Mouse (Mus musculus) adrenal gland, postnatal 4 days (tissue): ENCODE data around the gene A830031A19Rik. TPM values are rescaled to one million over a fixed set of nuclear protein-coding genes. Genes with fewer than 3 reads are reported as not detected.

Experiments used
- DNase-seq, 2 experiments: peaks; one replicate each; pipeline ENCODE4 v3.0.0; 2021 to 2022; ENCODE audit warnings: low spot score in 2 of 2, mixed read lengths in 2 of 2
- total RNA-seq, 2 experiments: library from RNA; stranded (reverse); gene quantifications; 2 replicates each; pipeline ENCODE4 v1.2.3; 2021

The A830031A19Rik gene
- total RNA-seq, 2 experiments from 2014 or later = not detected

DNA sequence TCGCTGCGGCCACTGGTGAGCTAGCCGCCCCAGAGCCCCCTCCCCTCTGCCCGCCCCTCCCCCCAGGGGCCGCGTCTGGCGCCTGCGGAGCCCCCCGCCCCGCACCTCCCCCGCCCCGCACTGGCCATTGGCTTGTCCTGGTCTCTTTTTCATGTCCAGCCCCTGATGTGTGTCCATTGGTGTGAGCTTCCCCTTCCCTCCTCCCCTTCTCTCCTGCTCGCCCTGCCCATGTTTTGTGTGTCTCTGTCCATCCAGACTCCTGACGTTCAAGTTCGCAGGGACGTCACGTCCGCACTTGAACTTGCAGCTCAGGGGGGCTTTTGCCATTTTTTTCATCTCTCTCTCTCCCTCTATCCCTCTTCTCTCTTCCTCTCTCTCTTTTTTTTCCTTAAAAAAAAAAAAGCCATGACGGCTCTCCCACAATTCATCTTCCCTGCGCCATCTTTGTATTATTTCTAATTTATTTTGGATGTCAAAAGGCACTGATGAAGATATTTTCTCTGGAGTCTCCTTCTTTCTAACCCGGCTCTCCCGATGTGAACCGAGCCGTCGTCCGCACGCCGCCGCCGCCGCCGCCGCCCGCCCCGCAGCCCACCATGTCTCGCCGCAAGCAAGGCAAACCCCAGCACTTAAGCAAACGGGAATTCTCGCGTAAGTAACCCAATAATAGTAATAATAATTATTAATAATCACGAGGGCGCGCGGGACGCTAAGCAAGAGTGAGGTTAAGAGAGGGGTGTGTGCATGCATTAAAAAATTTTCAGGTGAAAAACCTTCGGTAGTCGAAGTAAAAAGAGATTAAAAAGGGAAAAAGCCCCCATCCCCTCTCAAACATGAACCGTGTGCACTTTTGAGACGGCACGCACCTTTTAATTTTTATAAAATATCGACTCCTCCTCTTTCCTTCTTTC lies 3.2 kb upstream of the A830031A19Rik start, which contains the start of gene Bcl11a:
Gene Bcl11a (plus strand): TSS at position 262 of the 911 bp plus-strand sequence.
- DNase-seq = peak in 1 of 2 experiments; percentile 34

GRCm38 (mm10) chr11:24076821-24077730 lies 2.2 kb upstream of the A830031A19Rik start:
- peak in 1 of 2 experiments; percentile 30 for DNase-seq

DNA sequence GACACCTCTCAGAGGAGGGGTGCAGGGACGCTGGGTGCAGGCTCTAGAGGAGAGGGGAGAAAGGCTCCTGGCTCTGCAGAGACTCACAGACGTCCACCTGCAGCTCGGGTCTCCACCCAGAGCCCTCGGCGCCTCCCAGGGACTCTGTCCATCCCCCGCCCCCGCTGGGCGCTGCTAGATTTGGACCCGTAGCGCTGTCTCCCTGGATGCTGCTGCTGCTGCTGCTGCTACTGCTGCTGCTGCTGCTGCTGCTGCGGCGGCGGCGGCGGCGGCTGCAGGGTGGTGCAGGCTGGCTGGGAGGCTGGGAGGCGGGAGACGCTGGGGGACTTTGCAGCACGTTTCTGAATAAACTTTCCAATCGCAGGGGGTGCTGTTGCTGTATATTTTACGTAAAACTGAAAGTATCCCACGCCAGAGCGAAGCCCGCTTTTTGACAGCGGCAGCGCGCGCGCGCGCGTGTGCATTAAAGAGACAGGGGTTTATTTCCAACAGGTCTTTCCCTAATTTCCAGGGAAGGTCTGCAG lies 1.3 kb upstream of the A830031A19Rik start:
- peak; percentile 18 to 40 for DNase-seq

GRCm38 (mm10) chr11:24075486-24076126 lies 752 bp upstream of the A830031A19Rik start:
- no peak for DNase-seq

DNA sequence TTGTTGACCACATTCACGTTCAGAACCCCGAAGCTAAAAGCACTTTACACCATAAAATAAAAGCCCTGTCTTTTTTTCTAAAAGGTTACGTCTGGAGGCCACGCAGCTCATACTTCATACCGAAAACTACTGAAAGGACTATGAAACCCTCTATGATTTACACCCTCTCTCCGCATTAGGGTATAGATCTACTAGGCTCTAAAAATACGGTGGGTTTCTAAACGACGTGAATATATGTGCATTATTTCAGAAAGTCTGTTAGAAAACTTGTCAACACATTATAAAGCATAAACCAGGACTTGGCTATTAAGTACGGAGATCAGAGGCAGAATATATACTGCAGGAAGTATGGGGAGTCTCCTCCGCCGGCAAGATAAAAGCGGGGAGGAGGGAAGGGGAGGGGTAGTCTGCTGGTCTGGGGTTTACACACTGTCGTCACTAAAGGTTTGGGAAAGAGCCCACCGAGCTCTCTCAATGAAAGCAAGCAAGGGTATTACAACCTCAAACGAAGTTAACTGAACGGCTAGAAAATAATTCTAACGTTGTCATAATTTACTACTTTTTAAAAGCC lies 748 bp downstream of the A830031A19Rik start:
- DNase-seq = no peak

GRCm38 (mm10) chr11:24065313-24065712 lies 9.5 kb downstream of the A830031A19Rik start:
- DNase-seq = no peak

- DNase-seq = no peak
These were observed 10.6 kb downstream of the A830031A19Rik start for GRCm38 (mm10) chr11:24064221-24064620.

GRCm38 (mm10) chr11:24062495-24063096 lies 12.3 kb downstream of the A830031A19Rik start:
- DNase-seq = no peak

DNA sequence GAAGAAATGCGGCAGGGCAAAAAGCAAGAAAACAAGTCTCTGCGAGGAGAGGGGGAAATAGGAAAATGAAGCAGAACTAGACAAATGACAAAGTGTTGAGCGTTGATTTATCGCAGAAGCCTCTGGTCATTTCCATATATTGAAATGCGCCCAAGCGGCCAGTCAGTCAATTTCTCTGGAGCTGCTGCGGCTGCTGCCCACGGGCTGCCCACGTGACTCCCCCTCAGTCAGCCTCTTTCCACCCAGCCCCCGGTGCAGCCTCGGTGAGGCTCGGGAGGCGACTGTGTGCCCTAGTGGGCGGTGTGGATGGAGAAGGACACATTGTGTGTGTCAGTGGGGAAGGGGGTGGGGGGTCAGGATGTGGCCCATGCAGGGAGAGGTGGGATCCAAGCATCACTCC lies 13.0 kb downstream of the A830031A19Rik start:
- DNase-seq = no peak

GRCm38 (mm10) chr11:24060428-24060827 lies 14.4 kb downstream of the A830031A19Rik start:
- DNase-seq = no peak

DNA sequence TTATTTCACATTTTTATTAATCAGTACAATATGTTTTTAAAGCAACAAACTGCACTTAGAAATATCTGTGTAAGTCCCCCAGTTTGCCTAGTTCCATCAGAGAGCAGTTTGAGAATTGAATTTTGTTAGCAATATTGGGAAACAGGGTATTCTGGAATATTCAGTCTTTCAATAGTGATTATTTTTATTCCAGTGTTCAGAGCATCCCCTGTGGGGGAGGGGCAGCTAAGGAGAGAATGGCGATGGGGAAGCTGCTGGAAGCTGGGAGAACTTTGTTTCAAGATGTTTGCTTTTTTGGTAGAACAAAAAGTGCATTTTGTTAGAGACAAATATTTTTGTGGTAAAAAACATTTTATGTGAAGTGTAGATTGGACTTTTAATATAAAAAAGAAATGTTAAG lies 15.7 kb downstream of the A830031A19Rik start:
- DNase-seq = no peak

- no peak for DNase-seq
These were observed 22.0 kb downstream of the A830031A19Rik start for GRCm38 (mm10) chr11:24052882-24053281.

DNA sequence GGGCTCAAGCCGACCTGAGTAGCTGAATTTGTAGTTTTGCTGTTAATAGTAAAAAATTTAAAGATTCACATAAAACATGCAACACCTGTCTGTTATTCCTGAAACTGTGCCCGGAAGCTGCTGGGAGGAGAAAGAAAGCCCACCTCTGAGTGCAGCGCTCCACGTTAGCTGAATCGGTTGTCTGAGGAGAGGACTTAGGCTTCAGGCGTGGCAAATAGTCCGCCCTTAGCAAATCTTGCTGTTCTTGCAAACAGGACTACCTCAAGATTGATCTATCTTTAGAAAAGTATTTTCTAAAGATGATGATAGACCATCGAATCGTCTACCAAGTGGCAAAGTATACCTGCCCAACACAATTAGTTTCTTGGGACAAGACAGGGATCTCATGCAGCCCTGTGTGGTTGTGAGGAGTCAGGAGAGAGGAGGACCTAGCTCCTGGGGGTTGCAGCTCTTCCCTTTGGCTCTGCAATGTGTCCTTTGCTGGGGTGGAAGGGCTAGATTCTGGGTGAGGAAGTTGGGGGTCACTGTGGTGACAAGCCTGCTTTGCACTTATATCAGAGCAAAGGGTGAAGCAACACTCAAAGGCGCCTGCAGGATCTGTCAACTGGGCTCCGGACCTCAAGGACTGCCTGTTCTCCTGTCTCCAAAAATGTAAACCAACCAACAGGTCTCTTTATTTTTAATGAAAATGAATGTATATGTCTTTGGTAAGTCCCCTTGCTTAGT lies 24.7 kb downstream of the A830031A19Rik start:
- DNase-seq = no peak

GRCm38 (mm10) chr11:24049226-24050031 lies 25.4 kb downstream of the A830031A19Rik start:
- peak; percentile 58 to 68 for DNase-seq

- DNase-seq = no peak
These were observed 30.8 kb downstream of the A830031A19Rik start for GRCm38 (mm10) chr11:24044025-24044424.

DNA sequence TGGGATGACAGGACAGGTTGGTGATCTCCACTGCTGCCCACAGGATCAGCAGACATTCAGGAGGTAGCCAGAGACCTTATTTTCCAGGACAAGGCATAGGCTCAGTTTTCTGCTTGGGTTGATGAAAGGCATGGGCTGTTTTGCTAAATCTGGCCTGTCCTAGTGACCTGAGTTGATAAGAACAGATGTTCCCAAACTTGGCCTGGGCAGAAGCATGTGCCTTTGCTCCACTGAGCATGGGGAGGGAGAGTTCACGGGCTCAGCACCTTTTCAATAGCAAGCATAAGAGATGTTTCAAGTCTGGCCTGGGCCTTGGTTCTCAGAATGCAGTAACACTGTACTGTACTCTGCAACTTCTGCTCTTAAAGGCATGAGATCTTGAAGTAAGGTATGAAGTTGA lies 54.1 kb downstream of the A830031A19Rik start:
- no peak for DNase-seq

- DNase-seq = no peak
These were observed 56.1 kb downstream of the A830031A19Rik start for GRCm38 (mm10) chr11:24018783-24019182.

DNA sequence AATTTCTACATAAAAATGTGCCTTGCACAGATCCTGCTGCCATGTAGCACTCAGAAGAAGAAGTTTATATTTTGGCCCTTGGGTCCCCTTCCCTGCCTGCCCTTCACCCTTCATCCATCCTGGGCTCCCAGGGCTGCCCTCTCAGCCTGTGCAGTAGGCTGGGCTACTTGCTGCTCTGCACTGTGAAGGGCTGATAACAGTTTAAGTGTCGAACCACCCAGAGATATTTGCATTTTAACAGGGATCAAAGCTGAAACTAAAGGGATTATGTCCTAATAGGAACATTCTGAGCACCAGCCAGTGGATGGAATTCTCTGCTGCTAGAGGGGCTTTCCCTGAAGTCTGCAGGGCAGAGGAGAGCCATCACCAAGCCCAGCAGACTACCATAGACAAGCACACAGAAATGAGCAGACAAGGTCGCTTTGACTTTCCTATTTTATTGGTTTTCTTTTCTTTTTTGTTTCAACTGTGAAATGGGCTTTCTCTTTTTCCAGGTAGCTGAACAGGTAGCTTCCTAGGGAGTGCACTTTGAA lies 58.1 kb downstream of the A830031A19Rik start:
- no peak for DNase-seq
